ENCODE assay signal across 13 mouse cellular contexts in genomic region chr1:72400616-72401015, GRCm38 (mm10).
A peak's percentile ranks its signal among the peaks of the same experiment; 100 is the strongest.
DNase-seq lines count a peak whose midpoint lies in the region; ATAC-seq and TF ChIP-seq lines count a peak whose summit lies in the region.
"Had no signal": no experiment of that assay in that cellular context is flagged by ENCODE, and none has a peak within 500 bp of the region (broad histone marks: within the 10 kb centered on the region; RNA-seq: fewer than 3 reads in every experiment).

No protein-coding gene starts in this region.

- no peak overlapping the region for H3K9ac ChIP-seq in hindbrain, postnatal 0 days (replicated peaks; ENCODE audit: low read length)
- no peak overlapping the region for H3K9ac ChIP-seq in hindbrain, embryonic 14.5 days
- H3K9ac ChIP-seq: embryonic facial prominence, embryonic 15.5 days; heart, embryonic 15.5 days had no signal

- H3K4me2 ChIP-seq in hindbrain, postnatal 0 days (ENCODE audit: low read depth, low read length): no peak overlapping the region
- no peak overlapping the region for H3K4me2 ChIP-seq in hindbrain, embryonic 14.5 days (replicated peaks)
- H3K4me2 ChIP-seq: embryonic facial prominence, embryonic 15.5 days; heart, embryonic 15.5 days had no signal

- H3K36me3 ChIP-seq in hindbrain, postnatal 0 days (ENCODE audit: insufficient read depth, low read length): no peaks in the 10 kb centered on the region
- no peaks in the 10 kb centered on the region for H3K36me3 ChIP-seq in hindbrain, embryonic 14.5 days (replicated peaks; ENCODE audit: control insufficient read depth, insufficient read depth)
- peaks cover 23% of the 10 kb centered on the region for H3K36me3 ChIP-seq in limb, embryonic 10.5 days
- H3K36me3 ChIP-seq: heart, embryonic 15.5 days had no signal

- no peaks in the 10 kb centered on the region for H3K27me3 ChIP-seq in hindbrain, postnatal 0 days (ENCODE audit: insufficient read depth, low read length)
- no peaks in the 10 kb centered on the region for H3K27me3 ChIP-seq in hindbrain, embryonic 14.5 days (ENCODE audit: control insufficient read depth, insufficient read depth, low read length)
- H3K27me3 ChIP-seq in limb, embryonic 10.5 days (ENCODE audit: low read depth, poor library complexity, severe bottlenecking): no peaks in the 10 kb centered on the region
- H3K27me3 ChIP-seq: embryonic facial prominence, embryonic 15.5 days; heart, embryonic 15.5 days had no signal

- 56% methylated on average over 9 of the region's 9 CpGs for WGBS in hindbrain, postnatal 0 days
- WGBS in hindbrain, embryonic 14.5 days: 89% methylated on average over 9 of the region's 9 CpGs
- WGBS in limb, embryonic 10.5 days: 87% methylated on average over 9 of the region's 9 CpGs

- H3K9me3 ChIP-seq in hindbrain, postnatal 0 days (ENCODE audit: low read length): no peaks in the 10 kb centered on the region
- no peaks in the 10 kb centered on the region for H3K9me3 ChIP-seq in hindbrain, embryonic 14.5 days (ENCODE audit: control insufficient read depth, low read length)
- H3K9me3 ChIP-seq in limb, embryonic 10.5 days (replicated peaks): no peaks in the 10 kb centered on the region
- H3K9me3 ChIP-seq: embryonic facial prominence, embryonic 15.5 days; heart, embryonic 15.5 days had no signal

- peak; percentile 65 for ATAC-seq in hindbrain, postnatal 0 days
- no peak for ATAC-seq in hindbrain, embryonic 14.5 days (ENCODE audit: low FRiP score)
- peak; percentile 93 for ATAC-seq in cerebellum, adult (ENCODE audit: insufficient number of reproducible peaks, low FRiP score, low TSS enrichment)

- DNase-seq in hindbrain, postnatal 0 days (ENCODE audit: low spot score): peak; percentile 72
- DNase-seq in hindbrain, embryonic 14.5 days (ENCODE audit: low spot score): no peak
- peak; percentile 93 for DNase-seq in cerebellum, adult 9-10 months
- DNase-seq in limb, embryonic 10.5 days (ENCODE audit: low spot score): no peak
- no peak for DNase-seq in MN1 (ENCODE audit: low spot score)
- DNase-seq in urinary bladder, adult 18-20 months (ENCODE audit: low spot score in 2 of 2): no peak
- no peak for DNase-seq in c-Kit-positive CD71-positive TER-119-positive erythroid progenitor cells, embryonic 14.5 days (ENCODE audit: low spot score)
- DNase-seq: kidney, adult 18-20 months; retina, postnatal 1 day had no signal

- H3K27ac ChIP-seq in hindbrain, postnatal 0 days: peak overlapping the region; percentile 58; the same call in 1 of the 2 replicates
- no peak overlapping the region for H3K27ac ChIP-seq in hindbrain, embryonic 14.5 days
- H3K27ac ChIP-seq in limb, embryonic 10.5 days: 0 out of 2 replicates have a peak overlapping the region, but pooled peaks have one; percentile 21
- H3K27ac ChIP-seq: embryonic facial prominence, embryonic 15.5 days; heart, embryonic 15.5 days; left cerebral cortex, adult 2 months had no signal

- H3K4me1 ChIP-seq in hindbrain, postnatal 0 days (ENCODE audit: insufficient read depth, low read length): no peaks in the 10 kb centered on the region
- H3K4me1 ChIP-seq in hindbrain, embryonic 14.5 days (replicated peaks; ENCODE audit: control insufficient read depth, insufficient read depth, low read length): no peaks in the 10 kb centered on the region
- peaks cover 6% of the 10 kb centered on the region for H3K4me1 ChIP-seq in limb, embryonic 10.5 days
- H3K4me1 ChIP-seq: embryonic facial prominence, embryonic 15.5 days; heart, embryonic 15.5 days had no signal

- no peak for TF ChIP-seq CTCF in hindbrain, postnatal 0 days (IDR thresholded peaks at IDR 0.05; ENCODE audit: low read depth)

- H3K4me3 ChIP-seq in hindbrain, postnatal 0 days (ENCODE audit: low read length): no peak overlapping the region
- no peak overlapping the region for H3K4me3 ChIP-seq in hindbrain, embryonic 14.5 days (replicated peaks; ENCODE audit: low read length)
- no peak overlapping the region for H3K4me3 ChIP-seq in limb, embryonic 10.5 days
- H3K4me3 ChIP-seq: embryonic facial prominence, embryonic 15.5 days; heart, embryonic 15.5 days; left cerebral cortex, adult 2 months had no signal

Comparison
In these comparisons a context has a peak if more than half of its experiments do, and no peak if none do; other contexts are left out.
1. DNase-seq: peak in hindbrain, postnatal 0 days (single experiment) and cerebellum, adult 9-10 months (single experiment); none in hindbrain, embryonic 14.5 days (single experiment), limb, embryonic 10.5 days (single experiment), MN1 (single experiment), urinary bladder, adult 18-20 months (0 of 2) and c-Kit-positive CD71-positive TER-119-positive erythroid progenitor cells, embryonic 14.5 days (single experiment).